Mouse (Mus musculus) lung, postnatal 0 days (tissue): ENCODE measurements around the gene Cpt1c. TPM values are rescaled to one million over a fixed set of nuclear protein-coding genes. Genes with fewer than 3 reads are reported as not detected.

Source experiments
- ATAC-seq: fragments of 200-750 bp; cut with Nextera tagmentation; 2 replicates; pipeline ENCODE4 v1.8.0; 2017; ENCODE audit warnings: moderate library complexity
- DNase-seq: peaks from one replicate; pipeline ENCODE4 v3.0.0-alpha.2; 2016; ENCODE audit warnings: low spot score
- H3K27ac ChIP-seq: fragments of 300-500 bp; sonication (generic); 2 replicates; pipeline ENCODE4 v1.5.1; 2014; ENCODE audit warnings: antibody characterized with exemption, mild to moderate bottlenecking, low read length, mixed read lengths
- H3K27me3 ChIP-seq: fragments of 300-500 bp; sonication (generic); replicated peaks from 2 replicates; pipeline ENCODE4 v1.6.1; 2014; ENCODE audit warnings: low read length, mixed read lengths; ENCODE audit not compliant: insufficient read depth
- H3K36me3 ChIP-seq: fragments of 300-500 bp; sonication (generic); 2 replicates; pipeline ENCODE4 v1.6.1; 2014; ENCODE audit warnings: low read length, mixed read lengths; ENCODE audit not compliant: insufficient read depth
- H3K4me1 ChIP-seq: fragments of 300-500 bp; sonication (generic); 2 replicates; pipeline ENCODE4 v1.6.1; 2014; ENCODE audit warnings: antibody characterized with exemption, low read depth, low read length, mixed read lengths; ENCODE audit not compliant: insufficient read depth
- H3K4me2 ChIP-seq: fragments of 300-500 bp; sonication (generic); replicated peaks from 2 replicates; pipeline ENCODE4 v1.6.1; 2014; ENCODE audit warnings: low read depth, mild to moderate bottlenecking, low read length, moderate library complexity, mixed read lengths
- H3K4me3 ChIP-seq: fragments of 300-500 bp; sonication (generic); 2 replicates; pipeline ENCODE4 v1.5.1; 2014; ENCODE audit warnings: low read depth, low read length
- H3K9ac ChIP-seq: fragments of 300-500 bp; sonication (generic); replicated peaks from 2 replicates; pipeline ENCODE4 v1.6.1; 2014; ENCODE audit warnings: low read depth, mild to moderate bottlenecking
- H3K9me3 ChIP-seq: fragments of 300-500 bp; sonication (generic); 2 replicates; pipeline ENCODE4 v1.6.1; 2016; ENCODE audit warnings: low read length, mixed read lengths
- CTCF ChIP-seq: IDR thresholded peaks from 2 replicates; pipeline ENCODE4 v1.5.1; 2016; ENCODE audit warnings: antibody characterized with exemption, mild to moderate bottlenecking
- EP300 ChIP-seq: IDR thresholded peaks from 2 replicates; pipeline ENCODE4 v1.6.1; 2016; ENCODE audit warnings: antibody characterized with exemption, mild to moderate bottlenecking, control low read depth
- WGBS: fragments of 180-500 bp; shearing (Covaris S2); extraction: QIAGEN DNeasy Blood & Tissue Kit; methylation state at CpG from one replicate; pipeline ENCODE4 v1.1.7; 2014; 5-methylcytosine and 5-hydroxymethylcytosine counted together
- polyA plus RNA-seq: library from polyadenylated mRNA; unstranded; fragments of >200 nt; fragmentation: Nextera tagmentation; extraction: Ambion mirVana; gene quantifications from 2 replicates; pipeline ENCODE4 v1.2.1, GENCODE M21; 2015

The Cpt1c gene
- polyA plus RNA-seq, 1 experiment from 2014 or later: 5.4 TPM

- Histone ChIP-seq H3K4me2 (no peak overlapping the region), H3K36me3 (no peaks in the 10 kb centered on the region), H3K27me3 (no peaks in the 10 kb centered on the region), H3K4me1 (no peaks in the 10 kb centered on the region), H3K4me3 (no peak overlapping the region), H3K9me3 (no peaks in the 10 kb centered on the region), H3K27ac (no peak overlapping the region), H3K9ac (no peak overlapping the region)
- WGBS: 80% methylated on average over 12 of the region's 13 CpGs
- no peak for DNase-seq
- ATAC-seq: no peak
- TF ChIP-seq CTCF (no peak), EP300 (no peak)
These were observed 14.1 kb downstream of the Cpt1c start for GRCm38 (mm10) chr7:44960512-44960910.

DNA sequence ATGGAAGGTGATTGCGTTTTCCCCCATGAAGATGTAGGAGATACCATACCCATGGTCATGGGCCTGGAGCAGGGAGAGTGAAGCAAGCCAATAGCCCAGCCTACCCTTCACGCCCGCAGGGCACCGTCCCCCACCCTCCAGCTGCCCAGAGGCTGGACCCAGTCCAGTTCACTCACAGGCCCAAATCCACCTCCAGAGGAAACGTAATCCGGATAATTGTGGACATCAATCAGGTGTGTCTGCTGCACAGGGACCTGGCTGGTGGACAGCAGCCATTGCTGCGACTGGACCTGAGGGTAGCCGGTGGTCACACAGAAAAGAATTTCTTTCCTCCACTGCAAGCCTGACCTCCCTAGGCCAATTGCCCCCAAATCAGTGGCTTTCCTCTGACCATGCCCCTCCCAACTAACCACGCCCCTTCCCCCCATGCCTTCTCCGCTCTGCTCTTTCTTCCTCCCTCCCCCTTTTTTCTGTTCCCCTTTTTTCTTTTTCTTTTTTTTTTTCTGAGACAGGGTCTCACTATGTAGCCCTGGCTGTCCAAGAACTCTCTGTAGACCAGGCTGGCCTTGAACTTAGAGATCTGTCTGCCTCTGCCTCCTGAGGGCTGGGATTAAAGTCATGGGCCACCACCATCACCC lies 14.7 kb downstream of the Cpt1c start:
- ATAC-seq (no peak), DNase-seq (no peak)
- 81% methylated on average over 10 of the region's 10 CpGs for WGBS
- H3K36me3 ChIP-seq: no peaks in the 10 kb centered on the region
- no peaks in the 10 kb centered on the region for H3K27me3 ChIP-seq
- no peaks in the 10 kb centered on the region for H3K4me1 ChIP-seq
- no peak overlapping the region for H3K9ac ChIP-seq
- no peak overlapping the region for H3K4me3 ChIP-seq
- H3K9me3 ChIP-seq: no peaks in the 10 kb centered on the region
- no peak overlapping the region for H3K4me2 ChIP-seq
- TF ChIP-seq EP300 (no peak), CTCF (no peak)
- no peak overlapping the region for H3K27ac ChIP-seq

- Histone ChIP-seq H3K9me3 (no peaks in the 10 kb centered on the region), H3K36me3 (no peaks in the 10 kb centered on the region), H3K9ac (no peak overlapping the region), H3K4me3 (no peak overlapping the region), H3K4me2 (no peak overlapping the region), H3K4me1 (no peaks in the 10 kb centered on the region), H3K27ac (no peak overlapping the region), H3K27me3 (no peaks in the 10 kb centered on the region)
- ATAC-seq: no peak
- no peak for DNase-seq
- 70% methylated on average over 8 of the region's 8 CpGs for WGBS
- TF ChIP-seq EP300: no peak
These were observed 15.4 kb downstream of the Cpt1c start for GRCm38 (mm10) chr7:44959281-44959680.

DNA sequence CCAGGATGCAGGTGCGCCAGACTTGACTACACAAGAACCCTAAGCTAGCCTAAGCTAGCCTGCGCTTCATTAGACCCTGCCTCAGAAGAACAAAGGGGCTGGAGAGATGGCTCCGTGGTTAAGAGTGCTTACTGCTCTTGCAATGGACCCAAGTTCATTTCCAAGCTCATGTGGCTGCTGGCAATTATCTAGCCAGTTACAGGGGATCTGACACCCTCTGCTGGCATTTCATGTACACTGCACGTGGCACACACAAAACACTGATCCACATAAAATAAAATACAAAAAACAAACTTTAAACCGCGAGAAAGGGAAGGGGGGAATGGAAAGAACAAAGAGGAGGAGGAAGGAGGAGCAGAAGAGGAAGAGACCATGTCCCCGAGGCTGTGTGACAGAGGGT lies 16.4 kb downstream of the Cpt1c start:
- Histone ChIP-seq H3K9ac (no peak overlapping the region), H3K9me3 (no peaks in the 10 kb centered on the region), H3K4me3 (no peak overlapping the region), H3K27me3 (no peaks in the 10 kb centered on the region), H3K36me3 (no peaks in the 10 kb centered on the region), H3K4me1 (no peaks in the 10 kb centered on the region), H3K4me2 (no peak overlapping the region), H3K27ac (no peak overlapping the region)
- TF ChIP-seq EP300 (no peak), CTCF (peak; percentile 86)
- 45% methylated on average over 7 of the region's 7 CpGs for WGBS
- ATAC-seq (peak; percentile 23), DNase-seq (peak; percentile 81)

- H3K27ac ChIP-seq: peak overlapping the region; percentile 43
- no peak overlapping the region for H3K4me3 ChIP-seq
- H3K36me3 ChIP-seq: no peaks in the 10 kb centered on the region
- no peaks in the 10 kb centered on the region; the same call in 1 of the 2 replicates for H3K4me1 ChIP-seq
- no peaks in the 10 kb centered on the region for H3K9me3 ChIP-seq
- 63% methylated on average over 20 of the region's 20 CpGs for WGBS
- peak; percentile 64 for DNase-seq
- ATAC-seq: peak; percentile 51
- TF ChIP-seq EP300 (no peak), CTCF (no peak)
- no peak overlapping the region for H3K4me2 ChIP-seq
- H3K9ac ChIP-seq: no peak overlapping the region
- H3K27me3 ChIP-seq: no peaks in the 10 kb centered on the region
These were observed 17.3 kb downstream of the Cpt1c start for GRCm38 (mm10) chr7:44957183-44957835.

DNA sequence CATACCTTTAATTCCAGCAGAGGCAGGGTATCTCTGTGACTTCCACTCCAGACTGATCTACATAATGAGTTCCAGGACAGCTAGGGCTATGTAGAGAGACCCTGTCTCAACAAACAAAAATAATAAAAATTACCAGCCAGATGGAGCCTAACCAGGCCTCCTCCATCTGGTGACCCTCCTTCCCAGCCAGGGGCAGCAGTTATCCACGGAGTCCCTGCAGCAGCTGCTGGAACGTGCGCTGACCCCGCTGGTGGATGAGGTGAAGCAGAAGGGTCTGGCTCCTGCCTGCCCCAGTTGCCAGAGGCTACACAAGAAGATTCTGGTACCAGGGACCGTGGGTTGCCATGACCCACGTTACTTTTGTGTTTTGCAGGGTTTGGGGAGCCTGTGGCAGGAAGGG lies 18.4 kb downstream of the Cpt1c start:
- H3K9me3 ChIP-seq: no peaks in the 10 kb centered on the region
- no peak overlapping the region for H3K4me2 ChIP-seq
- H3K4me3 ChIP-seq: no peak overlapping the region
- H3K27me3 ChIP-seq: 0 out of 2 replicates have a peak, but pooled peaks cover 4% of the 10 kb centered on the region
- no peak overlapping the region for H3K9ac ChIP-seq
- no peaks in the 10 kb centered on the region for H3K36me3 ChIP-seq
- TF ChIP-seq EP300 (no peak), CTCF (no peak)
- 66% methylated on average over 6 of the region's 6 CpGs for WGBS
- no peak overlapping the region for H3K27ac ChIP-seq
- ATAC-seq: no peak
- no peak for DNase-seq
- no peaks in the 10 kb centered on the region; the same call in 1 of the 2 replicates for H3K4me1 ChIP-seq
